Mouse (Mus musculus) spleen, adult 18-20 months (tissue): ENCODE results near the gene Galnt4.
"Not testable (repeated sequence)": the region's sequence is repeated elsewhere in the genome, so short reads cannot be mapped to it uniquely, and the experiment has no call there.

Source experiments
- DNase-seq, 2 experiments: peaks; one replicate each; pipeline ENCODE4 v3.0.0; 2022; ENCODE audit warnings: mixed read lengths in 2 of 2

Galnt4 gene

DNA sequence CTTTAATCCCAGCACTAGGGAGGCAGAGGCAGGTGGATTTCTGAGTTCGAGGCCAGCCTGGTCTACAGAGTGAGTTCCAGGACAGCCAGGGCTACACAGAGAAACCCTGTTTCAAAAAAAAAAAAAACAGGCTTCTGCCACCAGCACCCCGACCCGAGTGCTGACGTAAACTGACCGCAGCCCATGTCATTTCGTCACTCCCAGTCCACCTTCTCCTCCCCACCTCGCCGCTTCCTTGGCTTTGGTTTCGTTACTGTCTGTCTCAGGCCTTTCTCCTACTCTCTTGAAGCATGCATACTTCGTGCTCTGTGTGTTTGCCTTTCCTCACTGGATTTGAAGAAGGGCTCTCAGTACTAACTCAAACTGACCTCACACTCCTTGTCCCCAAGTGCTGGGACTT is 49.7 kb downstream of the Galnt4 start:
- DNase-seq, result not testable (repeated sequence)

GRCm38 (mm10) chr10:99161987-99162582 is 54.1 kb downstream of the Galnt4 start:
- DNase-seq, result peak in 1 of 2 experiments; percentile 23
